Mouse (Mus musculus): ENCODE measurements at regions not wholly inside any gene's neighbourhood (a gene's known extent, or its start where the extent isn't known, plus 50 kb on each side); places are given as distances from the start of the nearest gene placed in this dataset.
A peak's percentile ranks its signal among the peaks of the same experiment; 100 is the strongest.

- DNase-seq (ENCODE audit: low spot score in 2 of 2), result no peak
Observed at GRCm38 (mm10) chr13:102349493-102349892, 343.9 kb upstream of the Cd180 start.

GRCm38 (mm10) chr13:102352073-102352854 lies 341.1 kb upstream of the Cd180 start:
- peak; percentile 63 to 73 for DNase-seq (ENCODE audit: low spot score in 2 of 2)

- peak in 1 of 2 experiments; percentile 7 for DNase-seq (ENCODE audit: low spot score in 2 of 2)
Observed at GRCm38 (mm10) chr13:102355569-102355968, 337.8 kb upstream of the Cd180 start.

GRCm38 (mm10) chr13:102372451-102373082 lies 320.8 kb upstream of the Cd180 start:
- DNase-seq (ENCODE audit: low spot score in 2 of 2), result no peak

GRCm38 (mm10) chr13:102380667-102381066 lies 312.7 kb upstream of the Cd180 start:
- no peak for DNase-seq (ENCODE audit: low spot score in 2 of 2)

- DNase-seq (ENCODE audit: low spot score in 2 of 2), result no peak
Observed at GRCm38 (mm10) chr13:102391911-102392310, 301.4 kb upstream of the Cd180 start.

GRCm38 (mm10) chr13:102392868-102393661 lies 300.3 kb upstream of the Cd180 start:
- DNase-seq (ENCODE audit: low spot score in 2 of 2), result no peak

GRCm38 (mm10) chr13:102393662-102393970 lies 299.7 kb upstream of the Cd180 start:
- DNase-seq (ENCODE audit: low spot score in 2 of 2), result no peak

- no peak for DNase-seq (ENCODE audit: low spot score in 2 of 2)
Observed at GRCm38 (mm10) chr13:102394057-102394456, 299.3 kb upstream of the Cd180 start.

- DNase-seq (ENCODE audit: low spot score in 2 of 2), result peak in 1 of 2 experiments; percentile 20
Observed at GRCm38 (mm10) chr13:102397411-102397810, 295.9 kb upstream of the Cd180 start.

GRCm38 (mm10) chr13:102411840-102412239 lies 281.5 kb upstream of the Cd180 start:
- no peak for DNase-seq (ENCODE audit: low spot score in 2 of 2)

- no peak for DNase-seq (ENCODE audit: low spot score in 2 of 2)
Observed at GRCm38 (mm10) chr13:102434372-102434954, 258.9 kb upstream of the Cd180 start.

- DNase-seq (ENCODE audit: low spot score in 2 of 2), result no peak
Observed at GRCm38 (mm10) chr13:102442676-102443075, 250.7 kb upstream of the Cd180 start.

GRCm38 (mm10) chr13:102447310-102447709 lies 246.0 kb upstream of the Cd180 start:
- DNase-seq (ENCODE audit: low spot score in 2 of 2), result no peak

GRCm38 (mm10) chr13:102449416-102450121 lies 243.8 kb upstream of the Cd180 start:
- DNase-seq (ENCODE audit: low spot score in 2 of 2), result no peak

- no peak for DNase-seq (ENCODE audit: low spot score in 2 of 2)
Observed at GRCm38 (mm10) chr13:102451176-102451575, 242.2 kb upstream of the Cd180 start.

GRCm38 (mm10) chr13:102458711-102459110 lies 234.6 kb upstream of the Cd180 start:
- DNase-seq (ENCODE audit: low spot score in 2 of 2), result no peak

- DNase-seq (ENCODE audit: low spot score in 2 of 2), result no peak
Observed at GRCm38 (mm10) chr13:102463993-102464392, 229.4 kb upstream of the Cd180 start.

GRCm38 (mm10) chr13:102481906-102482305 lies 211.5 kb upstream of the Cd180 start:
- no peak for DNase-seq (ENCODE audit: low spot score in 2 of 2)

- DNase-seq (ENCODE audit: low spot score in 2 of 2), result no peak
Observed at GRCm38 (mm10) chr13:102482451-102482850, 210.9 kb upstream of the Cd180 start.

- no peak for DNase-seq (ENCODE audit: low spot score in 2 of 2)
Observed at GRCm38 (mm10) chr13:102487416-102488097, 205.8 kb upstream of the Cd180 start.

All from gastrocnemius, adult 8-10 months (tissue).